In the genomic region with DNA sequence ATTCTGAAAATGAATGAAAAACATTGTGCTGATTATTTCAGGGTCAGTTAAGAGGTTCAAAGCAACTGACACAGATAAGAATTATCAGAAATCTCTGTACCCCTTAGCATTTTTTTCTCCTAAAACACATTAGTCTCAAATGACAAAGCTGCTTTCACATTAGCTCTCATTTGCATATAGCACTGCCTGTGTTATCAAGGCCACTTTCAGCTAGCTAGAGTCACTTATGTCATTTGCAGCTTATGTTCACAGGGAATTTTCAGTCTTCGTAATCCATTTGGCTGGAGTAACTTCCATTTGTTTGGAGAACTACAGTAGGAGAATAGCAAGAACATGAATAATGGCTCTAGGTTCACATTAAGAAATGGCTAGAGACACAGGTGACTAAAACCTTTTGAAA, we compare ENCODE assay signal across 30 mouse cellular contexts.
DNase-seq lines count a peak whose midpoint lies in the region; ATAC-seq and TF ChIP-seq lines count a peak whose summit lies in the region.
"Had no signal": no experiment of that assay in that cellular context is flagged by ENCODE, and none has a peak within 500 bp of the region (broad histone marks: within the 10 kb centered on the region; RNA-seq: fewer than 3 reads in every experiment).

No protein-coding gene starts in this region.

- TF ChIP-seq CTCF in stomach, postnatal 0 days (IDR thresholded peaks at IDR 0.05; ENCODE audit: low read depth) = no peak
- TF ChIP-seq CTCF in brain, embryonic 14.5 days (IDR thresholded peaks at IDR 0.05; ENCODE audit: borderline replicate concordance, extremely low read depth, insufficient read depth, insufficient read length) = no peak

- H3K9me3 ChIP-seq in forebrain, embryonic 14.5 days (replicated peaks; ENCODE audit: control insufficient read depth, low read length) = no peaks in the 10 kb centered on the region
- no peaks in the 10 kb centered on the region for H3K9me3 ChIP-seq in forebrain, embryonic 15.5 days
- H3K9me3 ChIP-seq in stomach, embryonic 15.5 days = no peaks in the 10 kb centered on the region
- H3K9me3 ChIP-seq in stomach, postnatal 0 days (ENCODE audit: control insufficient read depth, low read length) = no peaks in the 10 kb centered on the region
- H3K9me3 ChIP-seq: embryonic facial prominence, embryonic 10.5 days; embryonic facial prominence, embryonic 13.5 days; G1E; heart, embryonic 12.5 days; heart, embryonic 15.5 days; hindbrain, embryonic 10.5 days; hindbrain, embryonic 13.5 days had no signal

- 16% methylated on average over 1 of the region's 1 CpGs for WGBS in forebrain, embryonic 14.5 days
- WGBS in forebrain, embryonic 15.5 days = 8% methylated on average over 1 of the region's 1 CpGs
- WGBS in stomach, embryonic 15.5 days = 60% methylated on average over 1 of the region's 1 CpGs
- 40% methylated on average over 1 of the region's 1 CpGs for WGBS in stomach, postnatal 0 days

- no peak overlapping the region for H3K9ac ChIP-seq in forebrain, embryonic 14.5 days (ENCODE audit: low read length)
- H3K9ac ChIP-seq in forebrain, embryonic 15.5 days (replicated peaks) = no peak overlapping the region
- no peak overlapping the region for H3K9ac ChIP-seq in stomach, embryonic 15.5 days
- H3K9ac ChIP-seq in stomach, postnatal 0 days (ENCODE audit: low read length) = no peak overlapping the region
- H3K9ac ChIP-seq: embryonic facial prominence, embryonic 13.5 days; heart, embryonic 12.5 days; heart, embryonic 15.5 days; hindbrain, embryonic 13.5 days had no signal

- no peaks in the 10 kb centered on the region for H3K36me3 ChIP-seq in forebrain, embryonic 14.5 days (ENCODE audit: control insufficient read depth, insufficient read depth, low read length)
- H3K36me3 ChIP-seq in forebrain, embryonic 15.5 days = no peaks in the 10 kb centered on the region
- no peaks in the 10 kb centered on the region for H3K36me3 ChIP-seq in stomach, embryonic 15.5 days
- H3K36me3 ChIP-seq in stomach, postnatal 0 days (ENCODE audit: control insufficient read depth, insufficient read depth, low read length) = no peaks in the 10 kb centered on the region
- H3K36me3 ChIP-seq: embryonic facial prominence, embryonic 10.5 days; embryonic facial prominence, embryonic 13.5 days; G1E; heart, embryonic 12.5 days; heart, embryonic 15.5 days; hindbrain, embryonic 10.5 days; hindbrain, embryonic 13.5 days had no signal

- TF ChIP-seq EP300 in stomach, postnatal 0 days (optimal IDR thresholded peaks at IDR 0.05) = no peak

- peak; percentile 29; the same call in 1 of the 2 replicates for ATAC-seq in forebrain, embryonic 14.5 days
- ATAC-seq in forebrain, embryonic 15.5 days (replicated peaks) = no peak; the same call in 1 of the 2 replicates
- peak; percentile 56; the same call in 1 of the 2 replicates for ATAC-seq in stomach, embryonic 15.5 days (ENCODE audit: insufficient read depth, low FRiP score, low read depth)
- no peak for ATAC-seq in stomach, postnatal 0 days (ENCODE audit: low FRiP score, low TSS enrichment)
- ATAC-seq: hindbrain, embryonic 16.5 days; intestine, postnatal 0 days; Patski had no signal

- DNase-seq in forebrain, embryonic 14.5 days (ENCODE audit: low spot score) = peak; percentile 50
- DNase-seq in stomach, postnatal 0 days (ENCODE audit: low spot score) = no peak
- DNase-seq in brain, embryonic 14.5 days (ENCODE audit: low read depth) = peak; percentile 71
- DNase-seq in frontal cortex, postnatal 36 days (ENCODE audit: low spot score in 2 of 2) = no peak
- DNase-seq in thymus, postnatal 25 days = no peak
- DNase-seq: adrenal gland, adult 2 months; adrenal gland, postnatal 14 days; cerebellum, adult 11-12 months; cerebellum, adult 8-10 months; cerebellum, postnatal 10 days; cerebellum, postnatal 36 days; embryo, embryonic 11 days; gastrocnemius, postnatal 25 days; heart, adult 18-20 months; heart, postnatal 10 days; heart, postnatal 36 days; kidney, adult 2 months had no signal

- no peaks in the 10 kb centered on the region for H3K27me3 ChIP-seq in forebrain, embryonic 14.5 days (replicated peaks; ENCODE audit: control insufficient read depth, insufficient read depth, low read length)
- H3K27me3 ChIP-seq in forebrain, embryonic 15.5 days = no peaks in the 10 kb centered on the region
- H3K27me3 ChIP-seq in stomach, embryonic 15.5 days (replicated peaks) = no peaks in the 10 kb centered on the region
- no peaks in the 10 kb centered on the region for H3K27me3 ChIP-seq in stomach, postnatal 0 days (ENCODE audit: control insufficient read depth, insufficient read depth, low read length)
- H3K27me3 ChIP-seq: embryonic facial prominence, embryonic 13.5 days; heart, embryonic 12.5 days; heart, embryonic 15.5 days; hindbrain, embryonic 13.5 days; Patski had no signal

- H3K27ac ChIP-seq in forebrain, embryonic 14.5 days (ENCODE audit: low read depth, low read length) = no peak overlapping the region
- H3K27ac ChIP-seq in forebrain, embryonic 15.5 days (replicated peaks) = no peak overlapping the region
- H3K27ac ChIP-seq in stomach, embryonic 15.5 days = no peak overlapping the region
- no peak overlapping the region for H3K27ac ChIP-seq in stomach, postnatal 0 days (replicated peaks)
- H3K27ac ChIP-seq: embryonic facial prominence, embryonic 10.5 days; embryonic facial prominence, embryonic 13.5 days; heart, embryonic 15.5 days; hindbrain, embryonic 10.5 days had no signal

- H3K4me2 ChIP-seq in forebrain, embryonic 14.5 days (ENCODE audit: low read length) = no peak overlapping the region
- H3K4me2 ChIP-seq in forebrain, embryonic 15.5 days (replicated peaks) = no peak overlapping the region
- no peak overlapping the region for H3K4me2 ChIP-seq in stomach, embryonic 15.5 days
- H3K4me2 ChIP-seq in stomach, postnatal 0 days (replicated peaks; ENCODE audit: low read depth) = no peak overlapping the region
- H3K4me2 ChIP-seq: embryonic facial prominence, embryonic 13.5 days; heart, embryonic 12.5 days; heart, embryonic 15.5 days; hindbrain, embryonic 13.5 days had no signal

- TF ChIP-seq POLR2A in brain, embryonic 14.5 days (IDR thresholded peaks at IDR 0.05; ENCODE audit: borderline replicate concordance, extremely low read depth, insufficient read depth, insufficient read length, poor library complexity, severe bottlenecking) = no peak

- no peak overlapping the region for H3K4me3 ChIP-seq in forebrain, embryonic 14.5 days (ENCODE audit: low read depth, low read length)
- no peak overlapping the region for H3K4me3 ChIP-seq in forebrain, embryonic 15.5 days
- H3K4me3 ChIP-seq in stomach, embryonic 15.5 days (replicated peaks) = no peak overlapping the region
- no peak overlapping the region for H3K4me3 ChIP-seq in stomach, postnatal 0 days (ENCODE audit: low read depth, low read length)
- H3K4me3 ChIP-seq: embryonic facial prominence, embryonic 10.5 days; embryonic facial prominence, embryonic 13.5 days; erythroblast, embryonic 14.5 days; heart, embryonic 12.5 days; heart, embryonic 15.5 days; hindbrain, embryonic 10.5 days; hindbrain, embryonic 13.5 days had no signal

- peaks cover 11% of the 10 kb centered on the region for H3K4me1 ChIP-seq in forebrain, embryonic 14.5 days (ENCODE audit: control insufficient read depth, insufficient read depth, low read length)
- peaks cover 19% of the 10 kb centered on the region for H3K4me1 ChIP-seq in forebrain, embryonic 15.5 days
- H3K4me1 ChIP-seq in stomach, embryonic 15.5 days = no peaks in the 10 kb centered on the region
- H3K4me1 ChIP-seq in stomach, postnatal 0 days (replicated peaks; ENCODE audit: control insufficient read depth, insufficient read depth) = no peaks in the 10 kb centered on the region
- H3K4me1 ChIP-seq: embryonic facial prominence, embryonic 10.5 days; heart, embryonic 12.5 days; heart, embryonic 15.5 days; hindbrain, embryonic 10.5 days had no signal

Comparison
In these comparisons a context has a peak if more than half of its experiments do, and no peak if none do; other contexts are left out.
1. ATAC-seq: peak in forebrain, embryonic 14.5 days (single experiment) and stomach, embryonic 15.5 days (single experiment); none in forebrain, embryonic 15.5 days (single experiment) and stomach, postnatal 0 days (single experiment).
2. DNase-seq: peak in forebrain, embryonic 14.5 days (single experiment) and brain, embryonic 14.5 days (single experiment); none in stomach, postnatal 0 days (single experiment), frontal cortex, postnatal 36 days (0 of 2) and thymus, postnatal 25 days (single experiment).